Mouse (Mus musculus) adipocyte (in vitro differentiated cells): ENCODE results near the gene Kcnk7.
"Not testable (repeated sequence)": the region's sequence is repeated elsewhere in the genome, so short reads cannot be mapped to it uniquely, and the experiment has no call there.

Source experiments
- DNase-seq: peaks from one replicate; pipeline ENCODE4 v3.0.0-alpha.2; 2016; ENCODE audit warnings: low spot score

Gene Kcnk7

DNA sequence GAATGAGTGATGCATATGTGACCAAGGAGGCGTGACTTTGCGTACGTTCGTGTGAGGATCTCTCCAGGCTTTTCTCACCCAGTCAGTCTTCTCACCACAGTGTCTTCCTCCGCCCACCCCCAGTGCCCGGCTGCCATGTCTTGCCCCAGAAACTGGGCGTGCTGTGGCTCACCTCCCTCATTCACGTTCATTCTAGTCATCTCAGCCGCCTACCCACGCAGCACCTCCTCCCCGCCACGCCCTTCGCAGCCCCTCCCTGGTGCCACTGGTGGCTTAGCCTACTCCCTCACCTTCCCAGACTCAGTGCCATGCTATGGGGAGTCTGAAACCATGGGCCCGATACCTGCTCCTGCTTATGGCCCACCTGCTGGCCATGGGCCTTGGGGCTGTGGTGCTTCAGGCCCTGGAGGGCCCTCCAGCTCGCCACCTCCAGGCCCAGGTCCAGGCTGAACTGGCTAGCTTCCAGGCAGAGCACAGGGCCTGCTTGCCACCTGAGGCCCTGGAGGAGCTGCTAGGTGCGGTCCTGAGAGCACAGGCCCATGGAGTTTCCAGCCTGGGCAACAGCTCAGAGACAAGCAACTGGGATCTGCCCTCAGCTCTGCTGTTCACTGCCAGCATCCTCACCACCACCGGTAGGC, at the start of gene Kcnk7:
Gene Kcnk7 (plus strand): TSS at position 205 of the 638 bp plus-strand sequence.
- DNase-seq = no peak

DNA sequence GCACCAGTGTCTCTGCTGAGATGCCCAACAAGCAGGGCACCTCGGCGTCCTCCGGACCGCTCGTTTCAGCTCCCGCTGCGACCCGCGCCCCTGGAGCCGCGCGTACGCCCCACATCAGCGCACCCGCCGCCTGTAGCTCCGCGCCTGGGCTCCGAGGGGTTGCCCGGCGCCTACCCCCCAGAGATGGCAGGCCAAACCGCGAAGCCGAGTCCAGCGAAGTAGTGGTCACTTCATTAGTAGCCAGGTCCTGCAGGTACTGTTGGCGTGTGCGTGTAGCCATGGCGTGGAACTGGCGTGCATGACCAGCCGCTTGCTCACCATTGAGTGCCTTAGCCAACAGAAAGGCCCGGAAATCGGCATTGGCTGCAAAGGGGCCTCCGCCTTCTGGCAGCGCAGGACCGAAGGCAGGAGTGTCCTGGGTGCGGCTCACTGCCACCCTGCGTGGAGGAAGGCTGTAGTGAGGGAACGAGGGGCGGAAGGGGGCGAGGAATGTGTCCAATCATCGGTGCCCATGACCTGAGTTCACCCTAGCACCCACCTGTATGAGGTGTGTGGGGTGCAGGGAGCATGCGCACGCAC, 49.4 kb upstream of the Kcnk7 start:
- DNase-seq = no peak

GRCm38 (mm10) chr19:5660942-5661751, 43.0 kb upstream of the Kcnk7 start:
- DNase-seq = no peak

DNA sequence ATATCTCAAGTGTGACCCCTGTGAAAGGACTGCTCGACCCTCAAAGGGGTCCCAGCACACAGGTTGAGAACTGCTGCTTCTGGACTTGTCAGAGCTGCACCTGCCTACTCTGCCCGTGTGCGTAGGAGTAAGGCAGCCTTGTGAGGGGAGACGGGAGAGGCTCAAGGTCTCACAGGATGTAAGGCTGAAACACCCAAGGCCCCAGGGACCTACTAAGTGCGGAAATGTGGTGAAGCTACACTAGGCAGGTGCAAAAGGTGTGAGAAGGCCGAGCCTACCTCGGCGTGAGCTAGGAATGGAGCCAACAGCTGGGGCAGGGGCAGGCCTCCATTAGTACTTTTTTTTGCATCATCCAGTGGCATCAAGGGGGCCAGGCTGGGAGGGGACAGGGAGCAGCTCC, 41.9 kb upstream of the Kcnk7 start:
- DNase-seq = no peak

GRCm38 (mm10) chr19:5662981-5663913, 40.9 kb upstream of the Kcnk7 start, which contains the start of gene Sipa1:
Sipa1 (minus strand) TSS chr19:5663707.
- DNase-seq = peak; percentile 88

GRCm38 (mm10) chr19:5664669-5665257, 39.4 kb upstream of the Kcnk7 start:
- DNase-seq = no peak

DNA sequence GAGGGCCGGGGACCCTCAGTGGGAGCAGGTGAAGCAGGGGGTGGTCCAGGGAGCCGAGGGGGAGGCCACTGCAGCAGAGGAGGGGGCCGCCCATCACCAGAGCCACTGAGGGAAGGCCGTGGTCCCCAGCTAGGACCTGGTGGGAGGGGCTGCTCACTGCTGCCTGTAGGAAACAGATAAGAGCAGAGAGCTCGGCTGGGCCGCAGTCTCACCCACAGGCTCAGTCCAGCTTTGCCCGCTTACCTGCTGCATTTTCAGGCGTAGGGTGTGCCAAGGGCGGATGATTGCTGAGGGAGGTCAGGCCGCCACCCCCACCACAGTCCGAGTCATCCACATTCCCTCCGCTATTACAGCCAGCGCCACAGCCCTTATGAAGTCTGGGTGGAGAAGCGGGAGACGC, 38.7 kb upstream of the Kcnk7 start:
- no peak for DNase-seq

GRCm38 (mm10) chr19:5666386-5666785, 37.8 kb upstream of the Kcnk7 start:
- DNase-seq = no peak

DNA sequence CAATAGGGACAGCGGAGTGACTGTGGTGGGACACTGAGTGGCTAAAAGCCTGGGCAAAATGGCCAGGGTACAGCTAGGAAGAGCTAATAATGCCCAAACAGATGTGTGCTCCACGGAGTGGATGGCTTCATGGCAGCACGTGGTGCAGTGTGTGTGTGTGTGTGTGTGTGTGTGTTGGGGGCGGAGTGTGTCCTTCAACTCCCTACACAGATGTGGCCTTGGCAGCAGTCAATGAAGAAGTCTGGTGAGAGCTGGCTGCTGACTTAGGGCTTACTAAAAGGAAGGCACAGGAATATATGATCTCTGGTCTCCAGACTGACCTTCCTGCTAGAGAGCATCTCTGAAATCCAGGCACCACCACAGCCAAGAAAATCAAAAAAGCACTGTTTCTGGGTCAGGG, 35.8 kb upstream of the Kcnk7 start:
- no peak for DNase-seq

DNA sequence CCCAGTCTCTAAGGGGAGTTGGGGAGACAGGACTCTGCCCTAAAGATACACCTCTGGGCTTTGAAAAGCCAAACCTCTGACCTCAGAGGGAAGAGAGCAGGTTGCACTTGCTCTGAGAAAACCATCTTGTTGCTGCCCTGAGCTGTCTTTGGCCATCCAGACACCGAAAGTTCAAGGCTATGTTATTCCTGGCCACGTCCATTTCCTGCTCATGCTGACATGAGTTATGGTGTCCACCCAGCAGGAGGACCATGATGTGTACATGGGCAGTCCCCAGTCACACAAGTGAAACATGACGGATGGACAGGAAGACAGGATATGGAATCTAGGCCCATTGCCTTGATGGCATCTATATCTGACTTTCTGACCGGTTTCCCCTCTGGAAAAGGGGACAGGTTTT, 23.7 kb upstream of the Kcnk7 start:
- DNase-seq = no peak

DNA sequence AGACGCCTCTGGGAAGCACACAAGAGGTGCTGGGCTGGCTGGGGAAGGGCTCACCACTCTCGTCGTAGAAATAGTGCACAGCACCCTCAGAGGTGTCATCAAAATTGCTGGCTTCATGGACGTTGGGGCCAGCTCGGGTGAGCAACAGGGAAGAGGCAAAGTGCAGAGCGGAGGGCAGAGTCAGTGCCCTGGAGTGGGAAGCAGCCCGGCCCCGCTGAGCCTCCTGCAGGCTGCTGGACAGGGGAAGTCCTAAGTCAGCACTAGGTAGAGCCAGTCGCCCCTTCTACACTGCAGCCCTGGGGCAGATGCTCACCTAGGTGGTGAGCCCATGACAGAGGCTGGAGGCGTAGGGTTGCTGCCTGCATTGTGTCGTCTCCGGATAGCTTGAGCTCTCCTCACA, 19.9 kb upstream of the Kcnk7 start:
- DNase-seq = no peak

- no peak for DNase-seq
These were observed 19.2 kb upstream of the Kcnk7 start for GRCm38 (mm10) chr19:5684985-5685384.

- DNase-seq = no peak
These were observed 18.7 kb upstream of the Kcnk7 start for GRCm38 (mm10) chr19:5685431-5685830.

GRCm38 (mm10) chr19:5685861-5686260, 18.3 kb upstream of the Kcnk7 start:
- no peak for DNase-seq

- no peak for DNase-seq
These were observed 17.7 kb upstream of the Kcnk7 start for GRCm38 (mm10) chr19:5686437-5686836.

- not testable (repeated sequence) for DNase-seq
These were observed 17.2 kb upstream of the Kcnk7 start for GRCm38 (mm10) chr19:5686954-5687353.

GRCm38 (mm10) chr19:5687738-5688137, 16.4 kb upstream of the Kcnk7 start:
- DNase-seq = no peak

GRCm38 (mm10) chr19:5688200-5689087, 15.7 kb upstream of the Kcnk7 start, which contains the start of the genes Map3k11 and Pcnx3:
Map3k11 (plus strand) TSS chr19:5688742.
Pcnx3 (minus strand) TSS chr19:5688908.
- DNase-seq = peak; percentile 100

GRCm38 (mm10) chr19:5689088-5689428, 15.1 kb upstream of the Kcnk7 start:
- no peak for DNase-seq

DNA sequence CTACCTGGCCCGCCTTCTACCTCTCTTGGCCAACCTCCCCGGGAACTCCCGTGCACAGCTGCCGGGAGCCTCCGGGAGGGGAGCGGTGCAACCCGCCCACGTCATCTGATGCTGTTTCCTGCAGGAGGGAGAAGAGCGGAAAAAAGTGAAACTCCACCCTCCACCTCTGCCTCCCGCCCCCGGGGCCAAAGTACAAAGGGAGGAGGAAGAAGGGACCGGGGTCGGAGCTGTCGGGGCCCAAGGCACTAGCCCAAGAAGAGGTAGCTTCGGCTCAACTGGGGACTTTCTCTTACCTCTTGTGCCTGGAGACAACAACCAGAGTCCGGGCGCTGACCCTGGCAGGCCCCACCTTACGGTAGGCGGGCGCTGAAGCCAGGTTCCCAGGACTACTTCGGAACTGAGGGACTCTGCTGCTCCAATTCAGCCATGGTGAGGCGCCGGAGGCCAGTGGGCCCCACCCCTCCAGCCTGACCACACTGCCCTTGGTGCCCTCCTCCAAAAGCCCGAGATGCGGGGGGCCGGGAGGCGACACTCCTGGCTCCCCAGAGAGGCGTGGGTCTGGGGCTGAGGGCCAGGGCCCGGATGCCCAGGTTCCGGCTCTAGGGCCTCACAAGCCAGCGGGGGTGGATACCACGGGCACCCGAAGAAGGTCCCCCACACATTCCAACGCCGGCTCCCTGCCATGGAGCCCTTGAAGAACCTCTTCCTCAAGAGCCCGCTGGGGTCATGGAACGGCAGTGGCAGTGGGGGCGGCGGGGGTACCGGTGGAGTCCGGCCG, 14.4 kb upstream of the Kcnk7 start:
- DNase-seq = peak; percentile 91
